Mouse (Mus musculus) liver, embryonic 11.5 days (tissue): ENCODE data around the gene Rims1. TPM values are rescaled to one million over a fixed set of nuclear protein-coding genes. Genes with fewer than 3 reads are reported as not detected.

Source experiments
- ATAC-seq: fragments of 200-750 bp; cut with Nextera tagmentation; replicated peaks from 2 replicates; pipeline ENCODE4 v1.8.0; 2017; ENCODE audit warnings: moderate number of reproducible peaks, mild to moderate bottlenecking, moderate TSS enrichment, moderate library complexity; ENCODE audit not compliant: low FRiP score
- DNase-seq: peaks from one replicate; pipeline ENCODE4 v3.0.0-alpha.2; 2017; ENCODE audit warnings: low spot score
- H3K27ac ChIP-seq: fragments of 300-500 bp; sonication (generic); 2 replicates; pipeline ENCODE4 v1.5.1; 2014; ENCODE audit warnings: mild to moderate bottlenecking, low read depth, low read length, control low read depth
- H3K27me3 ChIP-seq: fragments of 300-500 bp; sonication (generic); replicated peaks from 2 replicates; pipeline ENCODE4 v1.6.1; 2014; ENCODE audit warnings: low read length, mixed read lengths; ENCODE audit not compliant: control insufficient read depth, insufficient read depth
- H3K36me3 ChIP-seq: fragments of 300-500 bp; sonication (generic); 2 replicates; pipeline ENCODE4 v1.6.1; 2014; ENCODE audit warnings: mild to moderate bottlenecking, low read length, moderate library complexity, mixed read lengths; ENCODE audit not compliant: control insufficient read depth, insufficient read depth
- H3K4me1 ChIP-seq: fragments of 300-500 bp; sonication (generic); replicated peaks from 2 replicates; pipeline ENCODE4 v1.6.1; 2014; ENCODE audit warnings: low read length, mixed read lengths; ENCODE audit not compliant: control insufficient read depth, insufficient read depth
- H3K4me2 ChIP-seq: fragments of 300-500 bp; sonication (generic); 2 replicates; pipeline ENCODE4 v1.6.1; 2014; ENCODE audit warnings: mild to moderate bottlenecking, control low read depth, moderate library complexity
- H3K4me3 ChIP-seq: fragments of 300-500 bp; sonication (generic); 2 replicates; pipeline ENCODE4 v1.5.1; 2014; ENCODE audit warnings: low read depth, low read length, control low read depth
- H3K9ac ChIP-seq: fragments of 300-500 bp; sonication (generic); 2 replicates; pipeline ENCODE4 v1.6.1; 2014; ENCODE audit warnings: low read depth, low read length, control low read depth
- H3K9me3 ChIP-seq: fragments of 300-500 bp; sonication (generic); 2 replicates; pipeline ENCODE4 v1.6.1; 2016; ENCODE audit warnings: low read length, inconsistent platforms, mixed read lengths; ENCODE audit not compliant: control insufficient read depth
- WGBS: fragments of 180-500 bp; shearing (Covaris S2); extraction: QIAGEN DNeasy Blood & Tissue Kit; methylation state at CpG from one replicate; pipeline ENCODE4 v1.1.7; 2014; 5-methylcytosine and 5-hydroxymethylcytosine counted together
- polyA plus RNA-seq: library from polyadenylated mRNA; unstranded; fragments of >200 nt; fragmentation: Nextera tagmentation; extraction: Ambion mirVana; gene quantifications from 2 replicates; pipeline ENCODE4 v1.2.1, GENCODE M21; 2014

The Rims1 gene
- polyA plus RNA-seq, 1 experiment from 2014 or later: 1.1 TPM

GRCm38 (mm10) chr1:22594841-22595240, 211.0 kb downstream of the Rims1 start:
- Histone ChIP-seq H3K27ac (no peak overlapping the region), H3K4me3 (no peak overlapping the region), H3K36me3 (no peaks in the 10 kb centered on the region), H3K4me2 (no peak overlapping the region), H3K9me3 (no peaks in the 10 kb centered on the region), H3K9ac (no peak overlapping the region), H3K27me3 (no peaks in the 10 kb centered on the region), H3K4me1 (no peaks in the 10 kb centered on the region)
- DNase-seq (no peak), ATAC-seq (no peak)

GRCm38 (mm10) chr1:22587859-22588383, 217.9 kb downstream of the Rims1 start:
- DNase-seq (no peak), ATAC-seq (no peak)
- no peaks in the 10 kb centered on the region for H3K27me3 ChIP-seq
- H3K27ac ChIP-seq: no peak overlapping the region
- no peaks in the 10 kb centered on the region for H3K36me3 ChIP-seq
- H3K4me1 ChIP-seq: no peaks in the 10 kb centered on the region
- H3K4me2 ChIP-seq: no peak overlapping the region
- H3K9me3 ChIP-seq: no peaks in the 10 kb centered on the region
- H3K4me3 ChIP-seq: no peak overlapping the region
- WGBS: 66% methylated on average over 7 of the region's 7 CpGs
- H3K9ac ChIP-seq: no peak overlapping the region

- no peaks in the 10 kb centered on the region for H3K36me3 ChIP-seq
- H3K27me3 ChIP-seq: no peaks in the 10 kb centered on the region
- H3K27ac ChIP-seq: no peak overlapping the region
- H3K9me3 ChIP-seq: no peaks in the 10 kb centered on the region
- no peaks in the 10 kb centered on the region for H3K4me1 ChIP-seq
- WGBS: 75% methylated on average over 3 of the region's 3 CpGs
- H3K4me3 ChIP-seq: no peak overlapping the region
- DNase-seq (no peak), ATAC-seq (no peak)
- no peak overlapping the region for H3K4me2 ChIP-seq
- H3K9ac ChIP-seq: no peak overlapping the region
These were observed 220.2 kb downstream of the Rims1 start for GRCm38 (mm10) chr1:22585560-22585959.

GRCm38 (mm10) chr1:22579470-22579869, 226.3 kb downstream of the Rims1 start:
- no peak overlapping the region for H3K9ac ChIP-seq
- no peaks in the 10 kb centered on the region for H3K9me3 ChIP-seq
- no peaks in the 10 kb centered on the region for H3K36me3 ChIP-seq
- no peaks in the 10 kb centered on the region for H3K27me3 ChIP-seq
- H3K4me1 ChIP-seq: no peaks in the 10 kb centered on the region
- H3K27ac ChIP-seq: no peak overlapping the region
- no peak overlapping the region for H3K4me3 ChIP-seq
- ATAC-seq (no peak), DNase-seq (no peak)
- WGBS: 78% methylated on average over 3 of the region's 3 CpGs
- no peak overlapping the region for H3K4me2 ChIP-seq

GRCm38 (mm10) chr1:22572720-22573119, 233.1 kb downstream of the Rims1 start:
- no peak overlapping the region for H3K4me3 ChIP-seq
- no peak for ATAC-seq
- no peak overlapping the region for H3K4me2 ChIP-seq
- WGBS: 90% methylated on average over 1 of the region's 1 CpGs
- DNase-seq: no peak
- no peak overlapping the region for H3K9ac ChIP-seq
- H3K27ac ChIP-seq: no peak overlapping the region
- H3K4me1 ChIP-seq: no peaks in the 10 kb centered on the region
- no peaks in the 10 kb centered on the region for H3K27me3 ChIP-seq
- no peaks in the 10 kb centered on the region for H3K9me3 ChIP-seq
- H3K36me3 ChIP-seq: no peaks in the 10 kb centered on the region

- H3K9ac ChIP-seq: no peak overlapping the region
- DNase-seq: no peak
- no peak overlapping the region for H3K4me2 ChIP-seq
- H3K9me3 ChIP-seq: no peaks in the 10 kb centered on the region
- 82% methylated on average over 1 of the region's 1 CpGs for WGBS
- no peaks in the 10 kb centered on the region for H3K36me3 ChIP-seq
- no peaks in the 10 kb centered on the region for H3K27me3 ChIP-seq
- no peak overlapping the region for H3K4me3 ChIP-seq
- H3K4me1 ChIP-seq: no peaks in the 10 kb centered on the region
- H3K27ac ChIP-seq: no peak overlapping the region
- ATAC-seq: no peak
These were observed 259.5 kb downstream of the Rims1 start for GRCm38 (mm10) chr1:22546273-22546672.

- Histone ChIP-seq H3K27ac (no peak overlapping the region), H3K4me2 (no peak overlapping the region), H3K4me1 (no peaks in the 10 kb centered on the region), H3K36me3 (no peaks in the 10 kb centered on the region), H3K4me3 (no peak overlapping the region), H3K27me3 (peaks cover 23% of the 10 kb centered on the region), H3K9me3 (no peaks in the 10 kb centered on the region), H3K9ac (no peak overlapping the region)
- DNase-seq (no peak), ATAC-seq (no peak)
- 62% methylated on average over 7 of the region's 7 CpGs for WGBS
These were observed 267.7 kb downstream of the Rims1 start for GRCm38 (mm10) chr1:22538129-22538528.

- Histone ChIP-seq H3K4me2 (no peak overlapping the region), H3K9me3 (no peaks in the 10 kb centered on the region), H3K27ac (no peak overlapping the region), H3K4me3 (no peak overlapping the region), H3K36me3 (no peaks in the 10 kb centered on the region), H3K4me1 (no peaks in the 10 kb centered on the region), H3K27me3 (peaks cover 28% of the 10 kb centered on the region), H3K9ac (no peak overlapping the region)
- DNase-seq (no peak), ATAC-seq (no peak)
- WGBS: 87% methylated on average over 2 of the region's 2 CpGs
These were observed 269.0 kb downstream of the Rims1 start for GRCm38 (mm10) chr1:22536776-22537175.

GRCm38 (mm10) chr1:22535049-22535448, 270.7 kb downstream of the Rims1 start:
- Histone ChIP-seq H3K27me3 (peaks cover 30% of the 10 kb centered on the region), H3K4me1 (no peaks in the 10 kb centered on the region), H3K4me2 (no peak overlapping the region), H3K36me3 (no peaks in the 10 kb centered on the region), H3K27ac (no peak overlapping the region), H3K4me3 (no peak overlapping the region), H3K9ac (no peak overlapping the region), H3K9me3 (no peaks in the 10 kb centered on the region)
- no peak for DNase-seq
- WGBS: 62% methylated on average over 4 of the region's 4 CpGs
- no peak for ATAC-seq
